ENCODE assay signal across 15 mouse cellular contexts in genomic region chr2:45169429-45170070, GRCm38 (mm10). TPM values are rescaled to one million over a fixed set of nuclear protein-coding genes. Genes with fewer than 3 reads are reported as not detected.
DNase-seq lines count a peak whose midpoint lies in the region; ATAC-seq and TF ChIP-seq lines count a peak whose summit lies in the region.
"Had no signal": no experiment of that assay in that cellular context is flagged by ENCODE, and none has a peak within 500 bp of the region (broad histone marks: within the 10 kb centered on the region; RNA-seq: fewer than 3 reads in every experiment).

No protein-coding gene starts in this region.

- H3K27ac ChIP-seq in heart, embryonic 12.5 days (ENCODE audit: poor library complexity, severe bottlenecking): no peak overlapping the region
- no peak overlapping the region for H3K27ac ChIP-seq in embryonic facial prominence, embryonic 12.5 days
- H3K27ac ChIP-seq in kidney, embryonic 16.5 days (ENCODE audit: low read length): no peak overlapping the region

- no peaks in the 10 kb centered on the region for H3K27me3 ChIP-seq in heart, embryonic 12.5 days (replicated peaks)
- no peaks in the 10 kb centered on the region for H3K27me3 ChIP-seq in G1E (ENCODE audit: insufficient read depth, low read length)
- no peaks in the 10 kb centered on the region for H3K27me3 ChIP-seq in embryonic facial prominence, embryonic 12.5 days
- H3K27me3 ChIP-seq in kidney, embryonic 16.5 days (ENCODE audit: insufficient read depth, low read length): no peaks in the 10 kb centered on the region

- no peak for DNase-seq in heart, adult 8-10 months (ENCODE audit: low spot score)
- DNase-seq in G1E (ENCODE audit: low spot score): no peak
- DNase-seq in kidney, postnatal 36 days: no peak
- DNase-seq: cerebellum, adult 8-10 months; heart, adult 11 months; heart, postnatal 10 days; lung, adult 18-20 months; right cerebral cortex, postnatal 4 days; thymus, postnatal 36 days had no signal

- H3K9me3 ChIP-seq in heart, embryonic 12.5 days (replicated peaks): no peaks in the 10 kb centered on the region
- no peaks in the 10 kb centered on the region for H3K9me3 ChIP-seq in G1E (replicated peaks)
- no peaks in the 10 kb centered on the region for H3K9me3 ChIP-seq in embryonic facial prominence, embryonic 12.5 days
- no peaks in the 10 kb centered on the region for H3K9me3 ChIP-seq in kidney, embryonic 16.5 days (ENCODE audit: low read length)

- 0 out of 2 replicates have a peak, but pooled peaks have one; percentile 33 for ATAC-seq in heart, embryonic 12.5 days (ENCODE audit: insufficient number of reproducible peaks, low FRiP score)
- peak; percentile 24 for ATAC-seq in G1E (ENCODE audit: extremely low read depth, insufficient number of reproducible peaks, low FRiP score, poor library complexity, severe bottlenecking)
- ATAC-seq in embryonic facial prominence, embryonic 12.5 days (ENCODE audit: insufficient number of reproducible peaks, insufficient read depth, low FRiP score, low TSS enrichment): peak; percentile 28; the same call in 1 of the 2 replicates
- peak; percentile 36 for ATAC-seq in megakaryocyte-erythroid progenitor cell, adult 5-6 weeks (replicated peaks; ENCODE audit: low FRiP score, low TSS enrichment, poor library complexity, severe bottlenecking)
- ATAC-seq in kidney, embryonic 16.5 days (ENCODE audit: low FRiP score, low TSS enrichment): no peak
- no peak for ATAC-seq in activated CD4-positive, CD25-positive, alpha-beta regulatory T cell, adult 4 months
- ATAC-seq: intestine, embryonic 16.5 days had no signal

- H3K4me1 ChIP-seq in heart, embryonic 12.5 days (replicated peaks): peaks cover 16% of the 10 kb centered on the region
- H3K4me1 ChIP-seq in G1E (ENCODE audit: insufficient read depth, low read depth, low read length): peaks cover 45% of the 10 kb centered on the region
- 0 out of 2 replicates have a peak, but pooled peaks cover 3% of the 10 kb centered on the region for H3K4me1 ChIP-seq in embryonic facial prominence, embryonic 12.5 days
- no peaks in the 10 kb centered on the region for H3K4me1 ChIP-seq in kidney, embryonic 16.5 days (ENCODE audit: insufficient read depth, low read length)

- no peak for TF ChIP-seq CTCF in G1E (IDR thresholded peaks at IDR 0.05; ENCODE audit: low read depth, low read length)

- H3K36me3 ChIP-seq in heart, embryonic 12.5 days: no peaks in the 10 kb centered on the region
- H3K36me3 ChIP-seq in G1E (replicated peaks): no peaks in the 10 kb centered on the region
- H3K36me3 ChIP-seq in embryonic facial prominence, embryonic 12.5 days: no peaks in the 10 kb centered on the region
- H3K36me3 ChIP-seq in kidney, embryonic 16.5 days (ENCODE audit: insufficient read depth, low read length): no peaks in the 10 kb centered on the region

- H3K9ac ChIP-seq in heart, embryonic 12.5 days: no peak overlapping the region
- H3K9ac ChIP-seq in embryonic facial prominence, embryonic 12.5 days: no peak overlapping the region
- H3K9ac ChIP-seq in kidney, embryonic 16.5 days (replicated peaks; ENCODE audit: low read length): no peak overlapping the region

- no peak overlapping the region for H3K4me3 ChIP-seq in heart, embryonic 12.5 days
- no peak overlapping the region; the same call in 1 of the 2 replicates for H3K4me3 ChIP-seq in G1E (ENCODE audit: low read depth, low read length)
- H3K4me3 ChIP-seq in embryonic facial prominence, embryonic 12.5 days: no peak overlapping the region
- H3K4me3 ChIP-seq in kidney, embryonic 16.5 days (ENCODE audit: low read length): no peak overlapping the region

- 62% methylated on average over 9 of the region's 9 CpGs for WGBS in heart, embryonic 12.5 days
- 45% methylated on average over 9 of the region's 9 CpGs for WGBS in embryonic facial prominence, embryonic 12.5 days
- WGBS in kidney, embryonic 16.5 days: 52% methylated on average over 9 of the region's 9 CpGs

- H3K4me2 ChIP-seq in heart, embryonic 12.5 days: no peak overlapping the region
- H3K4me2 ChIP-seq in embryonic facial prominence, embryonic 12.5 days (replicated peaks): no peak overlapping the region
- no peak overlapping the region for H3K4me2 ChIP-seq in kidney, embryonic 16.5 days (replicated peaks; ENCODE audit: low read depth, low read length)

RNA-seq across cellular contexts. Expression of gene Zeb2, which starts 52.4 kb away (rescaled TPM):
- polyA plus RNA-seq in heart, embryonic 12.5 days (2016; fragmentation: Nextera tagmentation; extraction: Ambion mirVana): 28.0 and 29.6 TPM in 2 replicates
- total RNA-seq in heart, adult 8-10 months (2022): 10 to 100 TPM; 41.1 to 54.9 (median 50.8) TPM
- total RNA-seq in G1E (2014; fragmentation: Nextera tagmentation) (185 and 216 TPM in 2 replicates), G1E (2017) (65.6 and 79.0 TPM in 2 replicates)
- 4.8 and 5.6 TPM in 2 replicates for polyA plus RNA-seq in G1E (2012)
- polyA plus RNA-seq in embryonic facial prominence, embryonic 12.5 days (2016; fragmentation: Nextera tagmentation; extraction: Ambion mirVana): 47.4 and 49.3 TPM in 2 replicates
- 118 and 125 TPM in 2 replicates for total RNA-seq in megakaryocyte-erythroid progenitor cell, adult 5-6 weeks (2014; fragmentation: Nextera tagmentation)
- 113 and 119 TPM in 2 replicates for total RNA-seq in megakaryocyte-erythroid progenitor cell, adult 5-6 weeks (2017)
- polyA plus RNA-seq in kidney, embryonic 16.5 days (2015; fragmentation: Nextera tagmentation; extraction: Ambion mirVana): 49.3 and 57.6 TPM in 2 replicates
- polyA plus RNA-seq in activated CD4-positive, CD25-positive, alpha-beta regulatory T cell, adult 4 months (2017; shearing (Covaris generic)): under 1 TPM; 0.71 to 0.83 TPM

Comparison
In these comparisons a context has a peak if more than half of its experiments do, and no peak if none do; other contexts are left out.
1. ATAC-seq: peak in heart, embryonic 12.5 days (single experiment), G1E (single experiment), embryonic facial prominence, embryonic 12.5 days (single experiment) and megakaryocyte-erythroid progenitor cell, adult 5-6 weeks (single experiment); none in kidney, embryonic 16.5 days (single experiment) and activated CD4-positive, CD25-positive, alpha-beta regulatory T cell, adult 4 months (single experiment).